Mouse (Mus musculus) retina, adult 2 months (tissue): ENCODE results near the gene Crabp2.

Experiments used
- DNase-seq: peaks from one replicate; pipeline ENCODE4 v3.0.0-alpha.2; 2012; ENCODE audit warnings: low read depth, low spot score

The Crabp2 gene

DNA sequence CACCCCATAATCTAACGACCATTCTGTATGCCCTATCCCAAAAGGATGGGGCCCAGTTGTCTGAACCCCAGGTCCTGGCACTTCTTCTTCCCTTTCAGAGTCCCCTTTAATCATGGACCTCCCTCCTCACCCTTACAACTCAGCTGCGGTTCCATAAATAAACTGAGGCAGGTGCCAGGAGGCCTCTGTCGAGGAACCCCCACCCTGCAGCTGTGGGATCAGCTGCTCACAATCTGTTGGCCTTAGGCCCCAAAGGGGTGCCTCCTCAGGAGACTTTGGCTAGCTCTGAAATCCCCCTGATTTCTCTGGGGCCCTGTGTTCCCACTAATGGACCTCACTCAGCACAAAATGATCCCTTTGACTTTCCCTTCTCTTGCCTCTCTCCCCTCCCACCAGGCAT, 35.6 kb downstream of the Crabp2 start:
- DNase-seq: no peak

DNA sequence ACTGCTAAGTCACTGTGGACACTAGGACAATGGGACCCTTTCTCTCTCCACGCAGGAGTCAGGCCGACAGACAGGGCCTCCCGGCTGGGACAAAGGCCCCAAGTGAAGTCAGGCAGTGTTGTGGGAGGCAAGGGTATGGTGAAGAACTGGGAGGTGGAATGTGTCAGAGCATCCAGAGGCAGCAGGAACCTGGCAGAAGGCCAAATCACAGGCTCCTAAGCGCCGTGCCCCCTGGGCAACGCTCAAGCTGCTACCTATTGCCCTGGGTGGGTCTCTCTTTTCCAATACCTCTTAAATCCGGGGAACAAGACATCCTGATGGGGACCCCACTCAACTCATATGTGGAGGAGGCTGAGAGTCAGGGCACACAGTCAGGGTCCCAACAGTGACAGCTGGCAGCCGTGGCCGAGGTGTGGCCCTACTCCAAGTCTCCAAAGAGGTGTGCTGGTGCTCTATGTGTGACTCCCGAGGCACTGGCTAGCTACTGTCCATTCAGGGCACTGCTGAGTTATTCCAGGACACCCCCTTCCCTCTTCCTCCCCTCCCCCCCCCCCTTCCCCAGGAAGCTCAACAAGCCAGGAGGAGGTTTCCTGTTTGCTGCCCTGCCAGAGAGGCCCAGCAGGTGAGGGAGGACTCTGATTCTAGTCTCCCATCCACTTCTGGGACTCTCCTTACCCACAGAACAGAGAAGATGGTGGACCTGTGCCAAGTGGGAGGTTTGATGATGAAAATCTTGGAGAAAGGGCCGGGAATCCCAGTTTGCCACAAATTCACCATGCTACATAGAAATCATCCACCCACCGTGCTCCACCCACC, 37.2 kb downstream of the Crabp2 start:
- DNase-seq: no peak

DNA sequence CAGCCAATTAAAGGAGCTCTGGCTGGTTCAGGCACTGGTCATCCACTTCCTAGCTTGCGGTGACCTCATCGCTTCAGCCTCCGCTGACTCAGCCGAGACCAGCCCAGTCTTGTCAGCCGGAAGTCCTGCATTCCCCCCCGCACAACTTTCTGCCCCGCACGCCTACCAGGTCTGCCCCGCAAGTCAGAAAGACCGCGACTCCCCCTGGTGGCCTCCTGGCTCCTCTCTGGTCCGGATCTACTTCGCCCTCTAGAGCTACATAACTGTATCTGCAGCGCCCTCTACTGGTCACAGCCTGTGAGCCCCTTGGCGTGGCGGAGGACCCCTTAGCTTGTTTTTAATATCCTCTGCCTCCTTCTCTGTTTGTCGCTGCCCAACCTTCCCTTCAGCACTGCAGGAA, 38.4 kb downstream of the Crabp2 start:
- DNase-seq: peak; percentile 71

DNA sequence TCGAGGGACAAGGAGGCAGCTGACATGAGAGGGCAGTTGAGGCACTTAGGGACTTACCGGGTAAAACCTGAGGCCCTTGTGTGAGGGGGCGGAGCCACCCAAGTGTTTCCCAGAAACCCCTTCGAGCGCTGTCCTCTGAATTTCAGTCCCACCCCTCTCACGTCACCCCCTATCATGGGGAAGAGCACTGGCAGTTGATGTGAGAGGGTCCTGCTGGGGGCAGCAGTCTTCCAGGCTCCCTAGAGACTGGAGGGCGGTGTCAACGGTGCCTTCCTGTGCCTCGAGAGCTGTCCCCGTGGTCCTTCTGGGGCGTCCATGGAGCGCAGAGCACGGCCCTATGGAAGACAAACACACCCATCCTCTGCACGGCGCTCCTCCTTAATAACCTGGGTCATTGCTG, 39.2 kb downstream of the Crabp2 start:
- no peak for DNase-seq

DNA sequence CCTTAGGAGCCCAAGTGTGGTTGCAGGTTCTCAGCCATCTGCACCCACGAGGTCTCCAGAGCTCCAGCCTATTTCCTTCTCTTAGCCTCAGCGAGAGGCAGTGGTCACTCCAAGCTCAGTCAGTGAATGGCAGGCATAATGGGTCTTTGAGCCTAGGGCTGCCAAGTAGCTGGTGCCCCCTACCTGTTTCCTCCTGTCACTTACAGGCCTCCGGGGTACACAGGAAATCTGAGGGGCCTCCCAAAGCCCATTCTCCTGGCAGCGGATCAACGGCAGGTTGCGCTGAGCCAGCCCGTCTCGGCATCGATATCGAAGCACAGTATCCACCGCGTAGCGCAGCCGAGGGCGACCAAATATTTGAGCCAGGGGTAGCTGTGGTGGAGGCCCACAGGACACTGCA, 39.6 kb downstream of the Crabp2 start:
- no peak for DNase-seq

DNA sequence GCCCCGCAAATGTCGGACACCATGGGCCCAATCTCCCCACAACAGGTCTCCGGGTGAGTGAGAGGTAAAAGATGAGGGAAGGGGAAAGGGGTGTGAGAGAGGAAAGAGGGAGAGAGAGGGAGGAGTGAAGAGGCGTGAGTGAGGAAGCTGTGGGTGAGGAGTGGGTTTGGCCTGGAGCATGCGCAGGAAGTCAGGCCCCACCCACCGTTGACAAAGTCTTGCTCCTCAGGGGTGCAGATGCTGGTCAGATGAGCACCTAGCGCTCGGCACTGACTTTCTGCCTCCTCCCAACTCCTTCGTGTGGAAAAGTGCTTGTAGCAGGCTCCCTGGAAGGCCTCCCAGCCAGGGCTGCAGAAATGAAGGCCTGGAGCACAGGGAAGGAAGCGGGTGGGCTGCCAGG, 41.5 kb downstream of the Crabp2 start:
- no peak for DNase-seq

DNA sequence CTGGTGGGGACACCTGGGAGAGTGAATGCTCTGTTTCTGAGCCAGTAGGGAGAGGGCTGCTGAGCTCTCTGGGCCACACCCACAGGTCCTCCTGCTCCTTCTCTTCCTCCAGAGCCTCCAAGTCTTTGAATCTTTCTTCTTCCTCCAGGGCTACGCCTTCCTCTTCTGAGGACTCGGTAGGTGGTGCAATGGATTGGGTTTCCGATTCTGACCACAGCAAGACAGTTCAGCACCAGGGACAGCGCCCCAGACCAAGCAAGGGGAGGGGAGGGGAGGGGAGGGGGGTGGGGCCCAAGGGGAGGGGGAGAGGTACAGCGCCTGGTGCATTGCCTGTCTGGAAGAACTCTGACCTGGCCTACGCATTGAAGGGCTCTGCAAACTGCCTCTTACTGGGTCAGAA, 45.0 kb downstream of the Crabp2 start:
- DNase-seq: no peak

DNA sequence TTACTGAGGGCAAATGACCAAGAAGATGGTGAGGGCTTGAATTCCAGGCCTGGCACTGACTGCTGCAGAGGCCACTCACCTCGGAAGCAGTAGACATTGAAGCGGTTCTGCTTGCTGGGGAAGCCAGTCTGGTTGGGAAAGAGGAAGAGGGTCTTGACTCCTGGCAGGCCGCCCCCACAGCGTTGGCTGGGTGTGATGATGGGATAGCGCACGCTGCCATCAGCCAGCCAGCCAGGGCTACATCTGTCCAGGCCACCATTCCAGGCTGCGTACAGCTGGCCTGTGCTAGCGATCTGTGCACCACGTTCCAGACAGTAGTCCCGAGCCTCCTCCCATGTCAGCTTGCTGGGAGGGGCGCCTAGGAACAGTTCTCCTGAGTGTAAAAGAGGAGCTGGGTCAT, 46.9 kb downstream of the Crabp2 start:
- DNase-seq: no peak

DNA sequence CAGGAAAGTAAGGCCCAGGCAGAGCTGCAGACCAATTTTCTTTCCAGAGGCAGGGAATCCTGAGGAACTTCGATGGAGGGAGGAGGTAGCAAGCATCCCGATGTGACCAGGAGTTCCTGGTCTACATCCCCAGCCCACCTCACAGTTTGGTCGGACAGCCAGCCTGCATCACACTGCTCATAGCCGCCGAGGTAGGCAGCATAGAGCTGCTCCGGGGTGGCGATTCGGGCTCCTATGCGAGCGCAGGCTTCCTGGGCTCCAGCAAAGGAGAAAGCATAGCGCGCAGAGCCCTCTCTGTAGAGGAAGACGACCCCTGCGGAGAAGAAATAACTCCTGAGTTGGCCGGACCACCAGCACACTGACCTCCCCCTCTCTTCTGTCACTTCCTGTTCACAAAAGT, 47.9 kb downstream of the Crabp2 start:
- DNase-seq: no peak

DNA sequence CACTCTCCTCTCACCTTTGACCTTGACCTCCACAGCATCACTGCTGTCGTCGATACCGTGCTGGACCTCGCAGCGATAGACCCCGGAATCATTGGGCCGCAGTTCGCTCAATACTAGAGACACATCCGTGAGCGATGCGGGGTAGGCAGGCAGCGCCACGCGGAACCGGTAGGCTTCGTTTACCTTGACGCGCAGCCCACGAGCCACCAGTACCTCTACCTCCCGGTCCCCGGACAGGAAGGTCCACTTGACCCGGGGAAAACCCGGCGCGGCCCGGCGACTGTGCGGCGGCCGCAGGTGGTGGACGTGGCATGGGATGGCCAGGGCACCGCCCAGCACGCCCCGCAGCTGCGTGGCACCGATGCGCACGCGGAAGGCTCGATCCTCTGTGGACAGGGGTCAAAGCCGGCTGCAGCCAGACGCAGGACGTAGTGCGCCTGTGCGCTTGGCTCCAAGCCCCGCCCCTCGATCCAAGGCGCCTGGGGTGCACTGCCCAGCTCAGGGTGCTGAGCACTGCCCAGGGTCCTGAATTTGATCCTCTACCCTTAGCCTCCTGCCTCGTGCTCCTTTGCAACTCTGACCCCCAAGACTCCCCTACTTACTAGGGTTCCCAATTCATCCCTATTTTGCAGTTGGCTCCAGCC, 48.6 kb downstream of the Crabp2 start:
- DNase-seq: no peak

DNA sequence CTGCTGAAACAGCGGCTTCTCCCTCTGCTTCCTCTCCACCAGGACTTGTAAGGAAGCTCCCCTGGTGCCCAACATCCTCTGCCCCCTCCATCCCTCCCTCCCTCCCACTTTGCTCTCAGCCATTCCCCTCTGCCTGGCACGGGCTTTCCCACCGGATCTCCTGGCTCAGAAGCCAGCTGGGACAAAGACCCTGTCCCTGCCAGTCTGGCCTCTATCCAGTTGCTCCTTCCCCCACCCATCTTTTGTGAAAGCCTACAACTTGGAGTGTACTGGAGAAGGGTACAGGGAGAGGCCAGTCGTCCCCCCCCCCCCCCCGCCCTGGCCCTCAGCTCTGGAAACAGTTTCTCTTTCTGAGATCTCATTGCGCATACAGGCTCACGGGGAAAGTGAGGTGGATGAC, 50.3 kb downstream of the Crabp2 start:
- no peak for DNase-seq

DNA sequence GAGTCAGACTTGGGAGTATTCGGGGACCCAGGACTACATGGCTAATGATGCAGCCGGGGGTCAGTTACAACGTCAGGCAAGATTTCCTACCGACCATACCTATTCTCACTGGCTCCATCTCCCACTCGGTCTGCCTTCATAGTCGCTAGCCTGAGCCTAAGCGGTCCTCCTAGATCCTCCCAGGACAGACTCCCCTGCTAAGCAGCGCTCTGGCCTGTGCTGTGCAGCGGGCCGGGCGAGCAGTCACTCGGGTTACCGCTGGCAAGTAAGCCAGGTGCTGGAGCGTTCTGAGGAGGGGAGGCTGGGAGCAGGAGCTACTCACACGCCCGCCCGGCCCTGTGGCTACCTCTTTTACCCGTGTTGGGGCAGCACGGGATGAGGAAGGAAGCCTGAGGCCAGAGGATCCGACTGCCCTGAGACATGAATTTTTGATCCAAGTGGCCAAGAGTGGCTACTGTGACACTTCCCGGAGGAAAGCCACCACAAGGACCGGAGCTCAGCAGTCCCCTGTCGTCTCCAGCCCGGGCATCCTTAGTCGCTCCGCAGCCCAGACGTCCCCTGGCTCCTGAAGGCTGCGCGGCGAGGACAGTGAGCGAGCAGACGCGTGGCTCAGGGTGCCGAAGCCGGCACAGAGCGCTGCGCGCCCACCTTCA, 50.9 kb downstream of the Crabp2 start:
- DNase-seq: no peak

DNA sequence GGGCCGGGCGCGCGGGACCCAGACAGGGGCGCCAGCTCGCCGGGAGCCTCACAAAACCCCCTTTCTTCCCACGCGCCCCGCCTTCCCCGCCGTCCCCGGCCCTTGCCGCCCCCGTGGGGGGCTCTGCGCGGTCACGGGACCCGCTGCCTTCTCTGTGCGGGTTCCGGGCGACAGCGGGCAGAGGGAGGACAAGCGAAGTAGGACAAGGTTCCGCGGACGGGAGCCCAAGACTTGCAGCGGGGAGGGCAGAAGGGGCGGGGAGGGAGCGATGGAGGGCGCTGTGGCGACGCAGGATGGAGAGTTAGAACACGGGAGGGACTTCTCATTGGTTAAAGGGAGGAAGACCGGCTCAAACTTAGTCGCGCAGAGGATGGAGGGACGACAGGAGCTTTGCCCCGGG, 51.7 kb downstream of the Crabp2 start, which contains the start of gene Bcan:
Gene Bcan, minus strand, starts transcription at position 50 of the 400 bp plus-strand sequence.
- no peak for DNase-seq

DNA sequence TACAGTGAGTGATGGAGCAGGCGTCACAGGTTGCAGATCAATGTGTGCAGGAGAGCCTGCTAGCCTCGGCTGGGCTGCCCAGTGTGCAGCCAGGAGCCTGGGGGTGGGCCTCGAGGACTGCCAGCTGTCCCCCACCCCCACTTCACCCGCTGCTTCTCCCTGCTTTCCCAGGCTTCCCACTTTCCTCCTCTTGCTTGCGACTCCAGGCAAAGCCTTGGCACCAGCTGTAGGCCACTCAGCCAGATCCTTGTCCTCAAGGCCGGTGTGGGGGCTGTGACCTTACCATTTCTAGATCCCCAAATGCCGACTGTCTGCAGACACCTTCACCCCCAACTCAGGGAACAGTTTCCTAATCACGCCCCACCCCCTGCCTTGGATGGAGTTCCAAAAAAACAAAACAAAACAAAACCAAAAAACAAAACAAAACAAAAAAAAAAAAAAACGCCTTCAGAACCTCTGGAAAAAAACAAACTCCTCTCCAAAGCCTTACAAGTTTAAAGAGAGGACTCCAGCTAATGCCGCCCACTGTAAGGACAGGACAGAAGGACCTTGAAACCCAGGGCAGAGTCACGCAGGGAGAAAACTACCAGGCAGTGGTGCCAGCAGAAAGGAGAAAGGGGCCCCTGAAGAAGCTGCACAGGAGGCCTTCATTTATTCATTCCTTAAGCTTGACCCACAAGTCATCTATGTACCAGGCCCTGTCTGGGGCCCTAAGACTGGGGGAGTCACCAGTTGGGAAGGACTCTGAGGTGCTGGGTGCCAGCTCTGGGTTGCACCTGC, 52.5 kb downstream of the Crabp2 start:
- no peak for DNase-seq

DNA sequence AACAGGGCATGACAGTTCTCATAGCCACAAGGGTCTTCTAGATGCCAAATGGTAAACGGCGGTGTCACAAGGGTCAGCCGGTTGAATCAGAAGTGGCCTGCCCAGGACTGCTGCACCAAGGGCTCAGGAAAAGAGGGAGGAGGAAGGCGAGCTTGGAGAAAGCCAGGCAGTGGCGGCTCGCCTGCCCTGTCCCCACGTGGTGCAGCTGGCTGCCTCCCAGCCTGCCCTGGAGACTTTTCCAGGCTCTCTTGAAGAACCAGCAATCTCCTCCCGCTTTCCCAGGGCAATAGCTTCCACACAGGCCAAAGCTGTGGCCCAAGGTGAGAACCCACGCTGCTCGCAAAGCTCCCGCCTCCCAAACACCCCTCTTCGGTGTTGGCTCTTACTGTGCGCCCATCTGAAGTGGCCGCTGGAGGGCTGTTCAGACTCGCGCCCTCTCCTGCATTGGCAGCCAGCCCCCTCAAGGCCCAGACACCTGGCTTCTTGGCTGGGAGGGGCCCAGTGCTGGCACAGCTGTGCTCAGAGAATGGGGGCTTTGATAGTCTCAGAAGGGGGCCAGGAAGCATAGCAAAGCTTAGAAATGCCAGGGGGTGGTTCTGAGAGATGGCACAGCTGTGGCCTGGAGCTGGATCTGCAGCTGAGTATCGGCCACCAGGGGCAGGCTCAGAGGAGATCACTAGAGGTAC, 54.0 kb downstream of the Crabp2 start:
- no peak for DNase-seq
